7 mouse cellular contexts compared by ENCODE assay signal in genomic region chr13:112264666-112265065, GRCm38 (mm10). TPM values are rescaled to one million over a fixed set of nuclear protein-coding genes. Genes with fewer than 3 reads are reported as not detected.
DNase-seq lines count a peak whose midpoint lies in the region.

No protein-coding gene starts in this region.

- DNase-seq in left cerebral cortex, adult 18-20 months (ENCODE audit: low spot score in 2 of 2), result peak; percentile 27 to 29
- DNase-seq in left cerebral cortex, adult 8-10 months (ENCODE audit: low spot score in 2 of 2), result no peak
- peak; percentile 68 for DNase-seq in NIH3T3 (ENCODE audit: low read depth)
- peak; percentile 20 for DNase-seq in cerebellum, adult 8-10 months
- peak; percentile 60 for DNase-seq in induced T-regulatory cell, adult 2 months (ENCODE audit: low read depth)
- peak; percentile 56 for DNase-seq in mesoderm, embryonic 11.5 days (ENCODE audit: low read depth, low spot score)
- peak; percentile 40 for DNase-seq in thymus, postnatal 25 days

RNA-seq across cellular contexts. Expression of gene Ankrd55, which starts 23.6 kb away (rescaled TPM):
- total RNA-seq in left cerebral cortex, adult 18-20 months (2021), result 1 to 10 TPM; 4.9 to 5.4 TPM
- 1 to 10 TPM; 3.9 to 5.8 (median 5.0) TPM for total RNA-seq in left cerebral cortex, adult 8-10 months (2022)

Comparison
In these comparisons a context has a peak if more than half of its experiments do, and no peak if none do; other contexts are left out.
1. DNase-seq: peak in left cerebral cortex, adult 18-20 months (2 of 2), NIH3T3 (single experiment), cerebellum, adult 8-10 months (single experiment), induced T-regulatory cell, adult 2 months (single experiment), mesoderm, embryonic 11.5 days (single experiment) and thymus, postnatal 25 days (single experiment); none in left cerebral cortex, adult 8-10 months (0 of 2).